Mouse (Mus musculus) heart, embryonic 11.5 days (tissue): ENCODE results near the gene Gm6367. TPM values are rescaled to one million over a fixed set of nuclear protein-coding genes. Genes with fewer than 3 reads are reported as not detected.
"Not testable (repeated sequence)": the region's sequence is repeated elsewhere in the genome, so short reads cannot be mapped to it uniquely, and the experiment has no call there.

Source experiments
- ATAC-seq: fragments of 200-750 bp; cut with Nextera tagmentation; replicated peaks from 2 replicates; pipeline ENCODE4 v1.8.0; 2017; ENCODE audit warnings: moderate library complexity; ENCODE audit not compliant: insufficient number of reproducible peaks, low FRiP score, low TSS enrichment
- H3K27ac ChIP-seq: fragments of 300-500 bp; sonication (generic); 2 replicates; pipeline ENCODE4 v1.5.1; 2014; ENCODE audit warnings: mild to moderate bottlenecking, low read depth, low read length
- H3K27me3 ChIP-seq: fragments of 300-500 bp; sonication (generic); 2 replicates; pipeline ENCODE4 v1.6.1; 2014; ENCODE audit warnings: mild to moderate bottlenecking, low read length, mixed read lengths; ENCODE audit not compliant: control insufficient read depth, insufficient read depth
- H3K36me3 ChIP-seq: fragments of 300-500 bp; sonication (generic); 2 replicates; pipeline ENCODE4 v1.6.1; 2014; ENCODE audit warnings: mild to moderate bottlenecking, low read length, moderate library complexity, mixed read lengths; ENCODE audit not compliant: control insufficient read depth, insufficient read depth
- H3K4me1 ChIP-seq: fragments of 300-500 bp; sonication (generic); 2 replicates; pipeline ENCODE4 v1.6.1; 2014; ENCODE audit warnings: low read length; ENCODE audit not compliant: control insufficient read depth, insufficient read depth
- H3K4me2 ChIP-seq: fragments of 300-500 bp; sonication (generic); 2 replicates; pipeline ENCODE4 v1.6.1; 2014; ENCODE audit warnings: mild to moderate bottlenecking, moderate library complexity
- H3K4me3 ChIP-seq: fragments of 300-500 bp; sonication (generic); 2 replicates; pipeline ENCODE4 v1.5.1; 2014; ENCODE audit warnings: low read depth, low read length
- H3K9ac ChIP-seq: fragments of 300-500 bp; sonication (generic); 2 replicates; pipeline ENCODE4 v1.6.1; 2014; ENCODE audit warnings: mild to moderate bottlenecking, low read depth, low read length, moderate library complexity
- H3K9me3 ChIP-seq: fragments of 300-500 bp; sonication (generic); replicated peaks from 2 replicates; pipeline ENCODE4 v1.6.1; 2016; ENCODE audit warnings: low read length; ENCODE audit not compliant: control insufficient read depth
- WGBS: fragments of 180-500 bp; shearing (Covaris S2); extraction: QIAGEN DNeasy Blood & Tissue Kit; methylation state at CpG from one replicate; pipeline ENCODE4 v1.1.7; 2014; ENCODE audit not compliant: insufficient replicate concordance; 5-methylcytosine and 5-hydroxymethylcytosine counted together
- polyA plus RNA-seq: library from polyadenylated mRNA; unstranded; fragments of >200 nt; fragmentation: Nextera tagmentation; extraction: Ambion mirVana; gene quantifications from 2 replicates; pipeline ENCODE4 v1.2.1, GENCODE M21; 2014

Gm6367 gene
- polyA plus RNA-seq: not detected in 2 replicates

DNA sequence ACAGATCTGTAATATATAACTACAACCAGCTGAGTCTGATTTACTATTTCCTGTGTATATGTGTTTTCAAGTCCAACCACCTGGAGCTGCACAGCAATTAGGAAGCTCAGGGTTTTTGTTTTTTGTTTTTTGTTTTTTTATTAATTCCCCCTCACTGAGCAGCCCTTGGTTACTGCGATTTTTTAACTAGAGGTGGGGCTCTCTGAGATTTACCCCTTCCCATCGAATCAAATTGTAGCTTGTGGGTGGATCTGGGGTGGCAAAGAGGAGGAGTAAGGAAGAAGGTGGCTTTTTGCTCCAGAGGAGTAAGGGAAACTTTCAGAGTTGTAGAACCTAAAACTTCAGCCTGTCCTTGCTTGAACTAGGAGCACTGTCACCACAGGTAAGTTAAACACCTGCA is at the start of gene Gm6367:
Gene Gm6367, plus strand, starts transcription at position 301 of the 400 bp plus-strand sequence.
- H3K27ac ChIP-seq, H3K27me3 ChIP-seq, H3K9ac ChIP-seq, H3K4me2 ChIP-seq, H3K4me3 ChIP-seq, H3K4me1 ChIP-seq, H3K36me3 ChIP-seq, ATAC-seq, H3K9me3 ChIP-seq: not testable (repeated sequence)
- WGBS: no CpG with 5 or more reads among the region's 2 CpGs

Other genes with a start within 250 kb of the Gm6367 start
- gene Gm3183, start 123.2 kb upstream of the Gm6367 start, polyA plus RNA-seq: not detected in 2 replicates
- gene Gm7942, start 118.3 kb downstream of the Gm6367 start, polyA plus RNA-seq: not detected in 2 replicates
- not detected in 2 replicates for gene Gm16513, start 194.0 kb downstream of the Gm6367 start, polyA plus RNA-seq